Mouse (Mus musculus): ENCODE measurements around the gene Tcerg1l.

- TF ChIP-seq POLR2A (IDR thresholded peaks at IDR 0.05; ENCODE audit: extremely low read depth, insufficient read depth, low read length) (no peak), CTCF (IDR thresholded peaks at IDR 0.05; ENCODE audit: extremely low read depth, insufficient read depth, low read length) (no peak)
Measured at GRCm38 (mm10) chr7:138269386-138269785, 128.1 kb downstream of the Tcerg1l start.

All from cortical plate, adult 2 months (tissue).